Mouse (Mus musculus) CD4-positive helper T cell, adult 2 months (primary cell): ENCODE measurements around the gene Mmp21.
A peak's percentile ranks its signal among the peaks of the same experiment; 100 is the strongest.

Source experiments
- DNase-seq: peaks from one replicate; pipeline ENCODE4 v3.0.0-alpha.2; 2012; ENCODE audit warnings: low read depth, missing footprints, low spot score

Mmp21 gene

GRCm38 (mm10) chr7:133662467-133662866 is 17.4 kb downstream of the Mmp21 start:
- DNase-seq = no peak

- peak; percentile 29 for DNase-seq
These were observed 34.1 kb downstream of the Mmp21 start for GRCm38 (mm10) chr7:133645716-133646115.

- no peak for DNase-seq
These were observed 41.0 kb downstream of the Mmp21 start for GRCm38 (mm10) chr7:133638821-133639220.

- DNase-seq = peak; percentile 34
These were observed 41.6 kb downstream of the Mmp21 start for GRCm38 (mm10) chr7:133638306-133638705.

GRCm38 (mm10) chr7:133637361-133638305 is 42.2 kb downstream of the Mmp21 start, which contains the start of gene Edrf1:
TSS of gene Edrf1 (plus strand) at chr7:133637543.
- peak; percentile 98 for DNase-seq

GRCm38 (mm10) chr7:133636738-133637352 is 43.0 kb downstream of the Mmp21 start:
- peak; percentile 91 for DNase-seq

GRCm38 (mm10) chr7:133634932-133635650 is 44.8 kb downstream of the Mmp21 start:
- no peak for DNase-seq

- DNase-seq = peak; percentile 56
These were observed 47.4 kb downstream of the Mmp21 start for GRCm38 (mm10) chr7:133632476-133632875.

GRCm38 (mm10) chr7:133630821-133631220 is 49.0 kb downstream of the Mmp21 start:
- no peak for DNase-seq

- no peak for DNase-seq
These were observed 52.5 kb downstream of the Mmp21 start for GRCm38 (mm10) chr7:133627184-133627936.
